Mouse (Mus musculus): ENCODE data around the gene Stxbp6. TPM values are rescaled to one million over a fixed set of nuclear protein-coding genes. Genes with fewer than 3 reads are reported as not detected.
A peak's percentile ranks its signal among the peaks of the same experiment; 100 is the strongest.

Stxbp6 gene
- polyA plus RNA-seq, 1 experiment from 2014 or later = 11.5 TPM

- no peak for ATAC-seq (ENCODE audit: low FRiP score)
- no peaks in the 10 kb centered on the region for H3K4me1 ChIP-seq
- H3K36me3 ChIP-seq = no peaks in the 10 kb centered on the region
- H3K9me3 ChIP-seq (replicated peaks) = no peaks in the 10 kb centered on the region
- H3K4me2 ChIP-seq (replicated peaks) = no peak overlapping the region
- H3K9ac ChIP-seq = no peak overlapping the region
- no peaks in the 10 kb centered on the region for H3K27me3 ChIP-seq
- WGBS = 88% methylated on average over 6 of the region's 6 CpGs
- H3K4me3 ChIP-seq = no peak overlapping the region
- no peak overlapping the region for H3K27ac ChIP-seq
Observed at GRCm38 (mm10) chr12:44889677-44890393, 184.7 kb downstream of the Stxbp6 start.

- no peak overlapping the region for H3K4me2 ChIP-seq (replicated peaks)
- no peak overlapping the region for H3K27ac ChIP-seq
- no peaks in the 10 kb centered on the region for H3K4me1 ChIP-seq
- no peaks in the 10 kb centered on the region for H3K36me3 ChIP-seq
- WGBS = 20% methylated on average over 3 of the region's 3 CpGs
- no peaks in the 10 kb centered on the region for H3K27me3 ChIP-seq
- H3K4me3 ChIP-seq = no peak overlapping the region
- ATAC-seq (ENCODE audit: low FRiP score) = no peak
- no peak overlapping the region for H3K9ac ChIP-seq
- H3K9me3 ChIP-seq (replicated peaks) = no peaks in the 10 kb centered on the region
Observed at GRCm38 (mm10) chr12:44886826-44887225, 187.7 kb downstream of the Stxbp6 start.

GRCm38 (mm10) chr12:44872697-44873096 lies 201.8 kb downstream of the Stxbp6 start:
- Histone ChIP-seq H3K4me3 (no peak overlapping the region), H3K36me3 (no peaks in the 10 kb centered on the region), H3K27ac (no peak overlapping the region), H3K9me3 (replicated peaks) (no peaks in the 10 kb centered on the region), H3K4me1 (no peaks in the 10 kb centered on the region), H3K4me2 (replicated peaks) (no peak overlapping the region), H3K27me3 (no peaks in the 10 kb centered on the region), H3K9ac (no peak overlapping the region)
- ATAC-seq (ENCODE audit: low FRiP score) = no peak
- 78% methylated on average over 2 of the region's 2 CpGs for WGBS

GRCm38 (mm10) chr12:44865442-44865841 lies 209.1 kb downstream of the Stxbp6 start:
- WGBS = 90% methylated on average over 3 of the region's 3 CpGs
- Histone ChIP-seq H3K4me1 (no peaks in the 10 kb centered on the region), H3K9me3 (replicated peaks) (no peaks in the 10 kb centered on the region), H3K4me3 (no peak overlapping the region), H3K9ac (no peak overlapping the region), H3K36me3 (no peaks in the 10 kb centered on the region), H3K27me3 (no peaks in the 10 kb centered on the region), H3K27ac (no peak overlapping the region), H3K4me2 (replicated peaks) (no peak overlapping the region)
- ATAC-seq (ENCODE audit: low FRiP score) = no peak

- WGBS = 57% methylated on average over 5 of the region's 5 CpGs
- no peak for ATAC-seq (ENCODE audit: low FRiP score)
- 0 out of 2 replicates have a peak, but pooled peaks cover 4% of the 10 kb centered on the region for H3K4me1 ChIP-seq
- no peaks in the 10 kb centered on the region for H3K9me3 ChIP-seq (replicated peaks)
- H3K36me3 ChIP-seq = no peaks in the 10 kb centered on the region
- no peak overlapping the region for H3K9ac ChIP-seq
- H3K27ac ChIP-seq = no peak overlapping the region
- no peak overlapping the region for H3K4me2 ChIP-seq (replicated peaks)
- no peaks in the 10 kb centered on the region for H3K27me3 ChIP-seq
- H3K4me3 ChIP-seq = no peak overlapping the region
Observed at GRCm38 (mm10) chr12:44859454-44859853, 215.1 kb downstream of the Stxbp6 start.

- Histone ChIP-seq H3K9me3 (replicated peaks) (no peaks in the 10 kb centered on the region), H3K4me3 (no peak overlapping the region), H3K36me3 (no peaks in the 10 kb centered on the region), H3K27ac (no peak overlapping the region), H3K4me1 (0 out of 2 replicates have a peak, but pooled peaks cover 4% of the 10 kb centered on the region), H3K9ac (no peak overlapping the region), H3K27me3 (no peaks in the 10 kb centered on the region), H3K4me2 (replicated peaks) (no peak overlapping the region)
- 46% methylated on average over 4 of the region's 4 CpGs for WGBS
- ATAC-seq (ENCODE audit: low FRiP score) = peak; percentile 76
Observed at GRCm38 (mm10) chr12:44858110-44858885, 216.2 kb downstream of the Stxbp6 start.

- Histone ChIP-seq H3K36me3 (no peaks in the 10 kb centered on the region), H3K4me1 (no peaks in the 10 kb centered on the region), H3K27me3 (no peaks in the 10 kb centered on the region), H3K27ac (no peak overlapping the region), H3K4me2 (replicated peaks) (no peak overlapping the region), H3K9ac (no peak overlapping the region), H3K4me3 (no peak overlapping the region), H3K9me3 (replicated peaks) (no peaks in the 10 kb centered on the region)
- WGBS = 68% methylated on average over 1 of the region's 1 CpGs
- ATAC-seq (ENCODE audit: low FRiP score) = no peak
Observed at GRCm38 (mm10) chr12:44852024-44852423, 222.5 kb downstream of the Stxbp6 start.

GRCm38 (mm10) chr12:44850516-44850915 lies 224.0 kb downstream of the Stxbp6 start:
- Histone ChIP-seq H3K4me2 (replicated peaks) (no peak overlapping the region), H3K36me3 (no peaks in the 10 kb centered on the region), H3K27me3 (no peaks in the 10 kb centered on the region), H3K27ac (no peak overlapping the region), H3K4me1 (no peaks in the 10 kb centered on the region), H3K4me3 (no peak overlapping the region), H3K9ac (no peak overlapping the region), H3K9me3 (replicated peaks) (no peaks in the 10 kb centered on the region)
- WGBS = 70% methylated on average over 1 of the region's 1 CpGs
- ATAC-seq (ENCODE audit: low FRiP score) = no peak

- H3K27ac ChIP-seq = no peak overlapping the region
- ATAC-seq (ENCODE audit: low FRiP score) = peak; percentile 70
- no peak overlapping the region for H3K9ac ChIP-seq
- H3K27me3 ChIP-seq = no peaks in the 10 kb centered on the region
- no peak overlapping the region for H3K4me3 ChIP-seq
- WGBS = 56% methylated on average over 3 of the region's 3 CpGs
- no peaks in the 10 kb centered on the region for H3K9me3 ChIP-seq (replicated peaks)
- no peak overlapping the region for H3K4me2 ChIP-seq (replicated peaks)
- H3K4me1 ChIP-seq = no peaks in the 10 kb centered on the region
- no peaks in the 10 kb centered on the region for H3K36me3 ChIP-seq
Observed at GRCm38 (mm10) chr12:44848483-44849221, 225.9 kb downstream of the Stxbp6 start.

GRCm38 (mm10) chr12:44840585-44840984 lies 233.9 kb downstream of the Stxbp6 start:
- WGBS = 55% methylated on average over 2 of the region's 2 CpGs
- Histone ChIP-seq H3K4me1 (peaks cover 12% of the 10 kb centered on the region), H3K9ac (no peak overlapping the region), H3K4me3 (no peak overlapping the region), H3K9me3 (replicated peaks) (no peaks in the 10 kb centered on the region), H3K36me3 (no peaks in the 10 kb centered on the region), H3K4me2 (replicated peaks) (no peak overlapping the region), H3K27me3 (no peaks in the 10 kb centered on the region), H3K27ac (peak overlapping the region; percentile 64; the same call in 1 of the 2 replicates)
- no peak for ATAC-seq (ENCODE audit: low FRiP score)

- Histone ChIP-seq H3K4me2 (replicated peaks) (peak overlapping the region; percentile 21; the same call in 1 of the 2 replicates), H3K4me3 (no peak overlapping the region), H3K36me3 (no peaks in the 10 kb centered on the region), H3K4me1 (peaks cover 12% of the 10 kb centered on the region), H3K9ac (no peak overlapping the region), H3K27me3 (no peaks in the 10 kb centered on the region), H3K9me3 (replicated peaks) (no peaks in the 10 kb centered on the region), H3K27ac (peak overlapping the region; percentile 64)
- 26% methylated on average over 7 of the region's 7 CpGs for WGBS
- ATAC-seq (ENCODE audit: low FRiP score) = peak; percentile 92
Observed at GRCm38 (mm10) chr12:44839594-44840373, 234.7 kb downstream of the Stxbp6 start.
